Mouse (Mus musculus) small intestine, adult 2 months (tissue): Measurements from ENCODE around the gene Zfp462.

Experiments used
- CTCF ChIP-seq: fragments of 200-500 bp; IDR thresholded peaks from 2 replicates; pipeline ENCODE4 v1.5.1; 2012; ENCODE audit warnings: low read depth, mild to moderate bottlenecking, control low read depth, inconsistent platforms, low read length, moderate library complexity, mixed read lengths; ENCODE audit not compliant: insufficient replicate concordance, insufficient read length; ENCODE audit errors: extremely low read depth
- POLR2A ChIP-seq: fragments of 200-500 bp; IDR thresholded peaks from 2 replicates; pipeline ENCODE4 v1.6.1; 2012; ENCODE audit warnings: low read depth, mild to moderate bottlenecking, control low read depth, inconsistent platforms, low read length, moderate library complexity

DNA sequence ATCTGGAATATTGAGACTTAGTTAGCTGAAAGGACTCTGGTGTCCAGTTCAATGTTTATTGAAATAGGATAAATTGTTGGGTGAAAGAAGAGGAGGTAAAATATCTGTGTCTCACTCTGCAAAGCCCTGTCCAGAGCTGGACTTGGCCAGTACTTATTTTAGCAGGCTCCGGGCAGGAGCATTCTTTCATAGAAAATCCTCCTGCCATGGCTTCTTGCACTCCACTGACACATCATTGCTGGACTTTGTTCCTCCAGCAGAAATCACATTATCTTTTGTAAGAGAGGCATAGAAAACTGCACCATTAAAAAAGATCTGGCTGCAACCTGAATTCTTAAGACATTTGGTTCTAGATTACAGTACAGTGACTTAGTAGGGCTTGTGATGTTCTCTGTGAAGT lies 61.2 kb downstream of the Zfp462 start:
- no peak for TF ChIP-seq POLR2A
- no peak for TF ChIP-seq CTCF
